Mouse (Mus musculus) adrenal gland, adult 8-10 months (tissue): ENCODE results near the gene Aff1. TPM values are rescaled to one million over a fixed set of nuclear protein-coding genes. Genes with fewer than 3 reads are reported as not detected.

ENCODE experiments used
- DNase-seq: peaks from one replicate; pipeline ENCODE4 v3.0.0; 2022
- total RNA-seq, 4 experiments: library from RNA; stranded (reverse); gene quantifications; 2 replicates each; pipeline ENCODE4 v1.2.4; 2022

The Aff1 gene
- total RNA-seq, 4 experiments from 2014 or later: 44.1 to 57.5 (median 51.0) TPM

DNA sequence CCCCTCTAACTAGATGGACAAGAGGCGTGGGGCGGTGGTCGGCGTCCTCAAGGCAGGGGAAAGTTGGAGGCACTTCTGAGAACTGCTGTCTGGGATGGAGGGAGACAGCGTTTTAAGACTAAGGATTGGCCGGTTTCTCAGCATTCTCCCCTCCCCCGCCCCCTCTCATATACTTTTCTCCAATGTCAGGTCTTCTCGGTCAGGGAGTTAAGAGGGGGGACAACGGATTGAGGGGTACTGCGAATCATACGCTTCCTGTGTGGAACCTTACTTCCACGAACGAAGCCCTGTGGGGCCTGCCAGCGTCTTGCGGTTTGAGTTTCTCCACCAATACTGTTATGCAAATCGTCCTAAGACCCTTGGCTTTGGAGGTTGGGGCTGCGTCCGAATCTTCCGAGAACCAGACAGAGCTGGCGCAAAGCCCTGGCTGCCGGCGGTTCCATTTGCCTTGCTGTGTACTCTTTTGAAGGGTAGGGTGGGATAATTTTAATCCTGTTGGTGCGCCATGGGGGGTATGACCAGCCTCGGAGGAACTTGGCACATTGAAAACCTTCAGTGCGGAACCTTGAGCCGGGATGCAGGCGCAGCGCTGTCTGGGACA, 967 bp downstream of the Aff1 start:
- DNase-seq: peak; percentile 24

DNA sequence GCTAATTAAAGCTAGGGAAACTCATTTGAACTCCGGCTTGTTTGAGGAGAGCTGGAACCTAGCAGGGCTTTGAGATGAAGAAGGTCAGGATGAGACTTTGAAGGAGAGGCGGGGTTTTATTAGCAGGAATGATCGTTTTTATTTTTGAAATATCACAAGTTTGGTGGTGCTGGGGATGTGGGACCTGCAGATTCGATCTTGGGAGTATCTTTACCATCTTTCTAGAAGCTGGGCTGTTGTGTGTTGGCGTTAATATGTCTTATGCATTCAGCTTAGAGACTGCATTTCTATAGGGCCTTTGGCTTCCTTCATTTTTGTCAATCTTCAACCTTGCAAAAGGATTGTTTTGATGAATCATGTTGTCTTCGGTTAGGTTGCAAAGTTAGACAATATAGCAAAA, 1.9 kb downstream of the Aff1 start:
- no peak for DNase-seq

GRCm38 (mm10) chr5:103697875-103698491, 5.8 kb downstream of the Aff1 start:
- DNase-seq: no peak

GRCm38 (mm10) chr5:103698577-103698976, 6.4 kb downstream of the Aff1 start:
- no peak for DNase-seq

- DNase-seq: no peak
Measured at GRCm38 (mm10) chr5:103699537-103699936, 7.4 kb downstream of the Aff1 start.

DNA sequence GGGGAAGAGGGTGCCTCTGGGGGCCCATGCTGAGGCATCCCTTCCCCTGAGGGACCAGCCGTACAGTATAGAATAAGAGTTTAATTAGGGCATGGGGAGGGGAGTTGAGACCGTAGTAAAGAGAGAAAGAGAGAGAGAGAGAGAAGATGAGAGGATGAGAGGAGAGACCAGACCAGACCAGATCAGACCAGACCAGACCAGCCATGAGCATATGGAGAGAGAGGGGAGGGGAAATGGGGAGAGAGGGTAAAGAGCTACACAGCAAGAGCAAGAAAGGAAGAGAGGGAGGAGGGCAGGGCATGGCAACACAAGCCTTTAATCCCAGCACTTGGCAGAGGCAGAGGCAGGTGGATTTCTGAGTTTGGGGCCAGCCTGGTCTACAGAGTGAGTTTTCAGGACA, 8.5 kb downstream of the Aff1 start:
- no peak for DNase-seq

DNA sequence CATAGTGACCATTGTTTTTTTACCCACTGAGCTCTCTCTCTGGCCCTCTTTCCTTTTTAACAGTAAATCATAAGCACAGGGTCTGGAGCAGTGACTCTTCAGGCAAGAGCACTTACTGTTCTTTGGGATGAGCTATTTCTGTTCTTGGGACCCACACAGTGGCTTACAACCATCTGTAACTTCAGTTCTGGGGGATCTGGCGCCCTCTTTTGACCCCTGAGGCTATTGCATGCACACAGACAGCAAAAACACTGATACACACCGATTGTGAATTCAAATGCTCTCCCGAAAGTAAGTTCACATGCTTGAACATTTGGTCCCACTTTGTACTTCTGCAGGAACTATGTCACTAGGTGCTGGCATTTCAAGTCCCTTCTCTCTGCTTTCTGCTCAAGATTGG, 9.3 kb downstream of the Aff1 start:
- DNase-seq: no peak

DNA sequence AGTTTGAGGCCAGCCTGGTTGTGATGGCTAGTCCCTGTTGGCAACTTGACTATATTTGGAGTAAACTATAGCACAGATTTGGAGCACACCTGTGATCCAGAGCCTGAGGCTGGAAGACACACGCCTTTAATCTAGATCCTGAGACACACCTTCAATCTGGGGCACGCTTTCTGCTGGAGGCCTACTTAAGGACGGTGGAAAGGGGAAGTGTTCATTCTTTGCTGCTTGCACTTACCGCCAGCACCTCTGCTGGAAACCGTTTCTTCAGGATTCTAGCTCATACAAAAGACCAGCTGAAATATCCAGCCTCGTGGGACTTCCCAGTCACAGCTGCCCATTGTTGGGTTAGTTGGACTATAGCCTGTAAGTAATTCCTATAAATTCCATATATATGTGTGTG, 10.4 kb downstream of the Aff1 start:
- no peak for DNase-seq

DNA sequence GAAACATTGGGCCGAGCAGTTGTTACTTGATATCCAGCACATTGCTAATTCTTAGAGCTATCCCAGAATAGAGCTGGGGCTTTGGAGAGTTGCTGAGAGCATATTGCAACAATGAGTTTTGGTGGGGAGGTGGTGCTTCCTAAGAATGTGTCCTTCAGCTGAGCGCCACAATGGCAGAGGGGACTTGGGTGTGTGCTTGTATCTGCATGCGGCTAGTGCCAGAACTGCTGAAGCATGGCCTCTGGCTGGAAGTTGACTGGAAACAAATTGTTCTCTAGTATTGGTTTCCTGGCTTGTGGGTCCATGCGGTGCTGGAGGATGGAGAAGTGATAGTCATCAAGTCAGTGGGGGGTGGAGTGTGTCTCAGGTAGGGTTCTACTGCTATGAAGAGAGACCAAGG, 13.2 kb downstream of the Aff1 start:
- no peak for DNase-seq

- no peak for DNase-seq
Measured at GRCm38 (mm10) chr5:103705874-103706273, 13.7 kb downstream of the Aff1 start.

DNA sequence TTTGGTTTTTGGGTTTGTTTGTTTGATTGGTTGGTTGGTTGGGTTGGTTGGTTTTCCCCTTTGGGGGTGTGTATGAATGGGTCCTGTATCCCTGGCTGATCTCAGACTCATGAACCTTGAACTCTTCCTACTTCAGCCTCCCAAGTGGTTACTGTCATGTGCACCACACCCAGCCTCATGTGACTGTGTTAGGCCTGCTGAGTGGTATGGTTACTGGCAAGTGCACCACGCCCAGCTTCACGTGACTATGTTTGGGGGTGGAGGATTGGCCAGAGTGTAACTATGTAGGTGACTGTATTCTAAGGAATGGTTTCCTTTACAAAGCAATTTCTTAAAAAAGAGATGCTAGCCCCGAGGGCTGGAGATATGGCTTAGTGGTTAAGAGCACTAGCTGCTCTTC, 16.9 kb downstream of the Aff1 start:
- DNase-seq: no peak

DNA sequence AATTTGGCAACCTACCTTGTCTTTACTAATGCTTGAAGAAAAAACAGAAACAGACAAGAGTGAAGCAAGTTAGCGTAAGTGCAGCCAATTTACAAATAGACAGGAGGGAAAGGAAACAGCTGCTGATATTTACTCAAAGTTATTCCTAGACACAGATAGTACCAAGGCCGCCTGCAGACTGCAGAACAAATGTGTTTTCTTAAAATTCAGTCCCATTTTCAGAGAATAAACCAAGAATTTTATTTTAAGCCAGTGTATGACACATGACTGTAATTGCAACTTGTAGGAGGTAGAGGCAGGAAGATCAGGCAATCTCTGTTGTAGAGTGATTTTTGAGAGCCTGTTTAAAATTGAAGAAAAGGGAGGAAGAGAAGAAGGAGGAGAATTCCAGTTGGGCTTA, 19.7 kb downstream of the Aff1 start:
- DNase-seq: no peak

DNA sequence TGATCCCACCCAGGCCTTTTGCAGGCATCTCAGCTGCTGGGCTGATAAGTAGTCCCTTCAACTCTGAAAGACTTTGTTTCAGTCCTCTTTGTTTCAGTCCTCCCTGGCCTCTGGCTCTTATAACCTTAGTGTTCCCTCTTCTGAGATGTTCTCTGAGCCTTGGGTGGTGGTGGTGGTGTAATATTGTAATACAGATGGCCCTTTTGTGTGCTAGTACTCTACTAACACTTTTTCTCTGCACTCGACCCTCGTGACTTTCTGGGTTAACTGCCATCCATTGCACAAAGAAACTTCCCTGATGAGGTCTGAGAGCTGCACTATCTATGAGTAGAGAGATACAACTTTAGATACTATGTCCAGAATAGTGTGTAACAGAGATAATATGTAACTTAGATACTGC, 21.2 kb downstream of the Aff1 start:
- DNase-seq: no peak

DNA sequence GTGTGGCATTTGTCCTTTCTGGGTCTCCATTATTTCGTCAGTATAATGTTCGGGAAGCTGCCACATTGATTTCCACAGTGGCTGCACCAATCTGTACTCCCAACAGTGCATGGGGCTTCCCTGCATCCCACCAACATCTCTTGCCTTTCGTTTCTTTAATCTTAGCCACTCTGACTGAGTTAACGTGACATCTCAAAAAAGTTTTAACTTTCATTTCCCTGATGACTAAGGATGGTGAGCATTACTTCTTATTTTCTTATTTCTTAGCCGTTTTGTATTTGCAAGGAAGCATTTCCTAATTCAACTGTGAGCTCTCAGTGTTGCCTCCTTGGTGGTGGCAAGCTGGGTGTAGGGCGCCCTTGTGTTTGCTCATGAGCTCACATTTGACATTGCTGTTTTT, 22.8 kb downstream of the Aff1 start:
- DNase-seq: no peak

DNA sequence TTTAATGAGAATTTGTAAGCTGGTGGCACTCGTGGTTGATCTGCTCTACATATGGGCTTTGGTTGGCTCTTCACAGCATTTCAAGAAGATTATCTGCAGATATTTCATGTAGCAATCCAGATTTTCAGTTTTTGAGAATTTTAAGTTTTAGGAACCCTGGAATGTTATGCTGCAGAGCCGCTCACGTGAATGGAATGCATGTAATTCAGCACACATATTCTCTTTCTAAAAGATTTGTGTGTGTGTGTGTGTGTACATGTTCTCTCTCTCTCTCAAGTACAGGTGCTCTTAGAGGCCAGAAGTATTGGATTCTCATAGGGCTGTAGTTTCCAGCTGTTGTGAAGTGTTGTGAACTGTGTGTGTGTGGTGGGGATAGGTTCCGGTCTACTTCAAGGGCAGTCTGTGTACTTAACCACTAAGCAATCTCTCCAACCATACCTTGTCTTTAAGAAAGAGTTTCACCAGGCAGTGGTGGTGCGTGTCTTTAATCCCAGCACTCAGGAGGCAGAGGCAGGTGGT, 24.7 kb downstream of the Aff1 start:
- DNase-seq: no peak

- DNase-seq: no peak
Measured at GRCm38 (mm10) chr5:103719131-103719530, 27.0 kb downstream of the Aff1 start.

DNA sequence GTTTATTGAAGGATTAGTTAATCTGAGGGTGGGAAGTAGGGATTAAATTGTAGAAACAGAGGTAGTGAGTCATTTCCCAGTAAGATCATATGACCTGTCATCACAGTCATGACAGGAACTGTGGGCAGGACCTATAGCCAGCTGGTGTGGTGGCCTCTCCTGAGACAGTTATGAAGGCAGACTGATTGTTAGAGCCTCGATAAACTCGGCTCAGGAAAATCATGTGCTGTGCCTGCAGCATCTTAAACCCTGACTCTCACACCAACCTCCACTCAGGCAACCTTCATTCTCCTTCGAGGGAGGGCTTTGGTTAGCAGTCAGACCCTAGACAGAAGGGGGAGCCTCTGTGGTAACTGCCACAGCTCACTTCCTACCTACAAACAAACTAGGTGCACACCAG, 27.7 kb downstream of the Aff1 start:
- no peak for DNase-seq

DNA sequence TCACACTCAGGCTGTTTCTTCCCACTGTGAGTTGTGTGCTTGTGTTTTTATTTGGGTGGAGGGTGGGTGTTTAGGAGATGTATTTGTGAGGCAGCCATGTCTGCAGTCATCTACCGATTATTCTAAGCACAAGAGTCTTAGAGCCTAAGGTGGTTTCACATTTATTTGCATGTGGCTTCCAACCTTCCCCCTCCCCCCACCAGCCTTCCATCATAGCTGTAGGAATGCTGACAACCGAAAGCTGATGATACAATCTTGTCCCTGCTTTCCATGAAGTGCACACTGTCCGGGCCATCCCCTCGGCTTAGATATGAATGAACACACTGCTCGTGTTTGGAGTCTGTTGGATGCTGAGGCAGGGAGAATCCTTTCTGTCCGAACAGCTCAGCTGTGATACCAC, 28.8 kb downstream of the Aff1 start:
- DNase-seq: no peak

DNA sequence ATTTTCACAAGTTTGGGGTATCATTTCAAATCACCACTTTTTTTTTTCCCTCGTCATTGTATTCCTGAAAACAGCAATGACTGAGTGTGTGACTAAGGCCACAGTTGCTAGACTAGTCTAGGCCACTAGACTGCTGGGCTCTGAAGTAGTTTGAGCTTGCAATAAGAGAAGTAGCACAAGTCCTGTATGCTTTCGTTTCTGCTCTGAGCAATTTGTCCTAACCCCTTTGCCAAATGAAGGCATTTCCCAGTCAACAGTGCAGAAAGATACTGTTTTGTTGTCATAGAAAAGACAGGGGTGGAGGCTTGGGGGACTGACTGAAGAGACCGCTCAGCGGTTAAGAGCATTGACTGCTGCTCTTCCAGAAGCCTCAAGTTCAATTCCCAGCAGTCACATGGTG, 29.3 kb downstream of the Aff1 start:
- DNase-seq: no peak

- no peak for DNase-seq
Measured at GRCm38 (mm10) chr5:103722721-103723120, 30.5 kb downstream of the Aff1 start.

DNA sequence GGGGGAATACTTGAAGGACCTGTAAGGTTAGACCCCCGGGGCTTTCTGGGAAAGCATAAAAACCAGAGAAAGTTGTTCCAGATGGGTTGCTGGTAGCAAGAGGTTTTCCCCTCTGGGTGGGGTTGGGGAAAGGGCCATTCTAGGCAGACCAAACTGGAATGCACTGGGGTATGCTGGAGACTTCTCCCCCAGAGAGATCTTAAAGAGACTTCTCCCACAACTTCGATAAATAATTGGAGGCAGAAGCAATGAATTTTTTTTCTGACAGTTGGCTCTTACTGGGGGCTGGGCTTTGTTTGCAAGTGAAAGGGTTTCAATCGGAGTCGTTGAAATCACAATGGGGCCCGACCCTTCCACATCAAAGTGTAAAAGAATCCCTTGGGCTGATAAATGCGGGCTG, 32.2 kb downstream of the Aff1 start:
- DNase-seq: no peak

DNA sequence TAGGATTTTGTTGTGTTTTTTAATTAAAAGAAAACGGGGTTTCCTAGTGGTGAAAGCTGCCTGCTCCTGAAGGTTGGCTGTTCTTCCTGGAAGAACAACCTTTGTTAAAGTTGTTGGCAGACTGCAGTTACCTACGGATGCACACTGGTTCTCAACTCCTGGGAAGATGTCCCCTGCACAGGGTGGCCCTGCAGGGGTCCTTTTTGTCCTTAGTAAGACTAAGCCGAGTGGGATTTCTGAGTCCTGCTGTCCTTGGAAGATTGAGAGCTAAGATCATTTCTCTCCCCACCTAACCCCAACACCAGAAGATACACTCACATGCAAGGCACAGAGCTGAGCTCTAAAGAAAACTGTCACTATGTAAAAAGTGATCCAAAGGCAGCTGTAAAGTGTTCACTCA, 32.6 kb downstream of the Aff1 start:
- DNase-seq: no peak

GRCm38 (mm10) chr5:103725268-103726149, 33.3 kb downstream of the Aff1 start:
- DNase-seq: no peak
